Mouse (Mus musculus) left cerebral cortex, postnatal 4 days (tissue): ENCODE measurements at regions not wholly inside any gene's neighbourhood (a gene's known extent, or its start where the extent isn't known, plus 50 kb on each side); places are given as distances from the start of the nearest gene placed in this dataset.

Source experiments
- DNase-seq: peaks from one replicate; pipeline ENCODE4 v3.0.0-alpha.2; 2022
- intact Hi-C: fragments of 180-260 bp; cut with DNase I; formaldehyde crosslinking; loops from one replicate; pipeline ENCODE4 v1.15.1; 2025

GRCm38 (mm10) chr10:126815730-126816129 is 85.4 kb downstream of the Atp23 start:
- intact Hi-C loops, result no loop called here

GRCm38 (mm10) chr10:126814968-126815367 is 86.2 kb downstream of the Atp23 start:
- intact Hi-C loops, result no loop called here
- no peak for DNase-seq

More at GRCm38 (mm10) chr10:126815730-126816129, 85.4 kb downstream of the Atp23 start:
- DNase-seq, result no peak

- no peak for DNase-seq
- intact Hi-C loops, result no loop called here
Measured at GRCm38 (mm10) chr10:126813051-126813593, 88.0 kb downstream of the Atp23 start.

- intact Hi-C loops, result no loop called here
- no peak for DNase-seq
Measured at GRCm38 (mm10) chr10:126812243-126812755, 88.9 kb downstream of the Atp23 start.

GRCm38 (mm10) chr10:126810346-126811095 is 90.6 kb downstream of the Atp23 start:
- intact Hi-C loops, result no loop called here

GRCm38 (mm10) chr10:126809587-126809986 is 91.6 kb downstream of the Atp23 start:
- DNase-seq, result peak; percentile 49
- intact Hi-C loops, result no loop called here

More at GRCm38 (mm10) chr10:126810346-126811095, 90.6 kb downstream of the Atp23 start:
- peak; percentile 54 for DNase-seq

- intact Hi-C loops, result no loop called here
- DNase-seq, result no peak
Measured at GRCm38 (mm10) chr10:126806881-126807280, 94.3 kb downstream of the Atp23 start.

GRCm38 (mm10) chr10:126802732-126803131 is 98.4 kb downstream of the Atp23 start:
- intact Hi-C loops, result no loop called here
- no peak for DNase-seq

GRCm38 (mm10) chr10:126799393-126799792 is 101.8 kb downstream of the Atp23 start:
- no peak for DNase-seq

GRCm38 (mm10) chr10:126793136-126793535 is 108.0 kb downstream of the Atp23 start:
- no peak for DNase-seq
- intact Hi-C loops, result no loop called here

More at GRCm38 (mm10) chr10:126799393-126799792, 101.8 kb downstream of the Atp23 start:
- intact Hi-C loops, result no loop called here

- no peak for DNase-seq
- intact Hi-C loops, result no loop called here
Measured at GRCm38 (mm10) chr10:126792371-126792835, 108.8 kb downstream of the Atp23 start.

GRCm38 (mm10) chr10:126788277-126788676 is 112.9 kb downstream of the Atp23 start:
- no peak for DNase-seq
- intact Hi-C loops, result no loop called here

- no peak for DNase-seq
- intact Hi-C loops, result no loop called here
Measured at GRCm38 (mm10) chr10:126783161-126783560, 118.0 kb downstream of the Atp23 start.

- DNase-seq, result no peak
- intact Hi-C loops, result no loop called here
Measured at GRCm38 (mm10) chr10:126776603-126777002, 124.6 kb downstream of the Atp23 start.

GRCm38 (mm10) chr10:126775946-126776345 is 125.2 kb downstream of the Atp23 start:
- no peak for DNase-seq
- intact Hi-C loops, result no loop called here

- DNase-seq, result no peak
- intact Hi-C loops, result no loop called here
Measured at GRCm38 (mm10) chr10:126770446-126771020, 130.6 kb downstream of the Atp23 start.

- DNase-seq, result no peak
- intact Hi-C loops, result no loop called here
Measured at GRCm38 (mm10) chr10:126765648-126766047, 135.5 kb downstream of the Atp23 start.

- intact Hi-C loops, result no loop called here
- no peak for DNase-seq
Measured at GRCm38 (mm10) chr10:126764740-126765139, 136.4 kb downstream of the Atp23 start.

GRCm38 (mm10) chr10:126763976-126764375 is 137.2 kb downstream of the Atp23 start:
- intact Hi-C loops, result no loop called here
- no peak for DNase-seq

GRCm38 (mm10) chr10:126758682-126759081 is 142.5 kb downstream of the Atp23 start:
- intact Hi-C loops, result no loop called here
- no peak for DNase-seq

GRCm38 (mm10) chr10:126753201-126753600 is 148.0 kb downstream of the Atp23 start:
- DNase-seq, result no peak
- intact Hi-C loops, result no loop called here

GRCm38 (mm10) chr10:126752699-126753098 is 148.5 kb downstream of the Atp23 start:
- peak; percentile 34 for DNase-seq
- intact Hi-C loops, result no loop called here
